Mouse (Mus musculus): ENCODE results near the gene Zmym1. TPM values are rescaled to one million over a fixed set of nuclear protein-coding genes. Genes with fewer than 3 reads are reported as not detected.

Zmym1 gene
- polyA plus RNA-seq, 1 experiment, result 1.6 TPM

DNA sequence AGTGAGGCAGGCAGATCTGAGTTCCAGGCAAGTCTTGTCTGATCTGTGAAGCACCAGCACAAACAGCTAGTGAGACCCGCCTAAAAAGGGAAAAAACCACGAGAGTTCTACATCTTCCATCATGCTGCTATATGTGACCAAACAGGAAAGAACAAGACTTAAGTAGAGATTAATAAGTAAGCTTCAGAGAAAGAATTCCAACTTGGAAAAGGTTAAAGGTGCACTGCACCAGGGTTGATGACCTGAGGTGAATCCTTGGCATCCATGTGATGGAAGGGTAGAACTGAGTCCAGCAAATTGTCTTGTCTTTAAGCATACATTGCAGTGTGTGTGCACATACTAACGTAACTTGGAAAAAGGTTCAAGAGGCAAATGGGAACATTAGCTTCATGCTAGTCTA, 23.8 kb downstream of the Zmym1 start:
- no peak overlapping the region for H3K4me3 ChIP-seq
- no peaks in the 10 kb centered on the region for H3K27me3 ChIP-seq (ENCODE audit: control insufficient read depth, insufficient read depth, insufficient read length)
- H3K36me3 ChIP-seq (ENCODE audit: control insufficient read depth, insufficient read depth), result peaks cover 73% of the 10 kb centered on the region
- H3K79me2 ChIP-seq (ENCODE audit: control insufficient read depth, insufficient read depth), result peaks cover 17% of the 10 kb centered on the region
- H3K4me2 ChIP-seq (ENCODE audit: low read depth), result no peak overlapping the region
- no peak for TF ChIP-seq CEBPB (IDR thresholded peaks at IDR 0.05; ENCODE audit: insufficient read depth, poor library complexity, severe bottlenecking)
- no peak for TF ChIP-seq MYOG (IDR thresholded peaks at IDR 0.05; ENCODE audit: control insufficient read depth in 1 of 3, insufficient read depth in 1 of 3, insufficient read length in 2 of 3, low read depth in 2 of 3)
- no peak for TF ChIP-seq TCF12 (IDR thresholded peaks at IDR 0.05; ENCODE audit: insufficient read depth, poor library complexity, severe bottlenecking)
- TF ChIP-seq TCF3 (IDR thresholded peaks at IDR 0.05; ENCODE audit: insufficient read length, low read depth), result no peak
- no peak for TF ChIP-seq MAX (IDR thresholded peaks at IDR 0.05; ENCODE audit: low read depth)
- TF ChIP-seq E2F4 (IDR thresholded peaks at IDR 0.05; ENCODE audit: insufficient read depth), result no peak
- TF ChIP-seq REST (IDR thresholded peaks at IDR 0.05; ENCODE audit: insufficient read depth, insufficient read length), result no peak
- TF ChIP-seq MYOD1 (IDR thresholded peaks at IDR 0.05; ENCODE audit: control insufficient read depth in 1 of 3, insufficient read length in 2 of 3, low read depth in 2 of 3), result no peak
- no peak for TF ChIP-seq POLR2AphosphoS2 (IDR thresholded peaks at IDR 0.05; ENCODE audit: insufficient read length, low read depth)
- no peak for TF ChIP-seq SRF (IDR thresholded peaks at IDR 0.05; ENCODE audit: control insufficient read depth, insufficient read length, low read depth)
- TF ChIP-seq POLR2A (IDR thresholded peaks at IDR 0.05; ENCODE audit: insufficient read length, low read depth), result no peak
- TF ChIP-seq USF1 (IDR thresholded peaks at IDR 0.05; ENCODE audit: low read depth), result no peak
- H3ac ChIP-seq (ENCODE audit: control insufficient read depth, insufficient read length), result no peak overlapping the region

DNA sequence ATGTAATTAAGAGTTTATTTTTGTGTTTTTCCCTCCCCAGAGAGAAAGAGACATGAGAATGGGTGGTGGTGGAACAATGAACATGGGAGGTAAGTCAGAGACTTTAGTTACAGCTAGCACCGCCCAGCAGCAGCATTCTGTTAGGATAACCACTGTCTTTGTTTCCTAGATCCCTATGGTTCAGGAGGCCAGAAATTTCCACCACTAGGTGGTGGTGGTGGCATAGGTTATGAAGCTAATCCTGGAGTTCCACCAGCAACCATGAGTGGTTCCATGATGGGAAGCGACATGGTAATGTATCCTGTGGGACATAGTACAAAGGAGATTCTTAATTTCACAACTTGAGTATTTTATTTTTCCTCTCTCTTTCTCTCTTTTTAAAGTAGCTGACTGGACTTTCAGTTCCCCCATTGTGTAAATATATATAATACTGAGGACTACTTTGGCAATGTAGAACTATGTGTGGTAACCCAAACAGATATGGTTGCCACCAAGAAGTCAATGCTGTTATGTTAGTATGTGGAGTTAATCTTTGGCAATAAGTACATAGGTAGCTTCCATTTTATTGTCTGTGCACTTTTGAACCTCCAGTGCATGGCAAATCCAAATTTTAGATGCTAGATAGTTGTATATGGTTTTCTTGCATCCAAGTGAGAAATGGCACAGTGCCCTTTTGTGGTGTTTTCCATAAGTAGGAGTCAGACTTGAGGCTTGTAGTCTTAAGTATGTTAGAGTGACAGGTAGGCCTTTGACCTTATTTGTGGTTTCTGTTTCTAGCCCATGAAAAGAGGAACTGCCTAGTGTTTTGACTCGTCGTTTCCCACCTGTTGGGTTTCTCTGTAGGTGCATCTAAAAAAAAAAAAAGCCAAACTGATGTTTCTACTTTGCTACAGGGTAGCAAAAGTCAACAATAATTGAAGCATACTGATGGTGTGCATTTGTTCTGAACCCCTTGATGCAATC, 33.4 kb downstream of the Zmym1 start:
- Histone ChIP-seq H3K4me3 (no peak overlapping the region), H3K27me3 (ENCODE audit: control insufficient read depth, insufficient read depth, insufficient read length) (no peaks in the 10 kb centered on the region), H3ac (ENCODE audit: control insufficient read depth, insufficient read length) (no peak overlapping the region), H3K4me2 (ENCODE audit: low read depth) (no peak overlapping the region), H3K79me2 (ENCODE audit: control insufficient read depth, insufficient read depth) (peaks cover 100% of the 10 kb centered on the region), H3K36me3 (ENCODE audit: control insufficient read depth, insufficient read depth) (peaks cover 74% of the 10 kb centered on the region)
- peak; percentile 23 for TF ChIP-seq POLR2AphosphoS2 (IDR thresholded peaks at IDR 0.05; ENCODE audit: insufficient read length, low read depth)
- TF ChIP-seq USF1 (IDR thresholded peaks at IDR 0.05; ENCODE audit: low read depth), result no peak
- peak; percentile 20 for TF ChIP-seq POLR2A (IDR thresholded peaks at IDR 0.05; ENCODE audit: insufficient read length, low read depth)
- TF ChIP-seq CEBPB (IDR thresholded peaks at IDR 0.05; ENCODE audit: insufficient read depth, poor library complexity, severe bottlenecking), result no peak
- no peak for TF ChIP-seq E2F4 (IDR thresholded peaks at IDR 0.05; ENCODE audit: insufficient read depth)
- TF ChIP-seq MAX (IDR thresholded peaks at IDR 0.05; ENCODE audit: low read depth), result no peak

- Histone ChIP-seq H3ac (ENCODE audit: control insufficient read depth, insufficient read length) (no peak overlapping the region), H3K4me3 (no peak overlapping the region), H3K36me3 (ENCODE audit: control insufficient read depth, insufficient read depth) (peaks cover 67% of the 10 kb centered on the region), H3K79me2 (ENCODE audit: control insufficient read depth, insufficient read depth) (peaks cover 98% of the 10 kb centered on the region), H3K27me3 (ENCODE audit: control insufficient read depth, insufficient read depth, insufficient read length) (no peaks in the 10 kb centered on the region), H3K4me2 (ENCODE audit: low read depth) (no peak overlapping the region)
- TF ChIP-seq POLR2AphosphoS2 (IDR thresholded peaks at IDR 0.05; ENCODE audit: insufficient read length, low read depth) (peak; percentile 39), MAX (IDR thresholded peaks at IDR 0.05; ENCODE audit: low read depth) (no peak), TCF12 (IDR thresholded peaks at IDR 0.05; ENCODE audit: insufficient read depth, poor library complexity, severe bottlenecking) (no peak)
These were observed 34.1 kb downstream of the Zmym1 start for GRCm38 (mm10) chr4:127026826-127027225.

DNA sequence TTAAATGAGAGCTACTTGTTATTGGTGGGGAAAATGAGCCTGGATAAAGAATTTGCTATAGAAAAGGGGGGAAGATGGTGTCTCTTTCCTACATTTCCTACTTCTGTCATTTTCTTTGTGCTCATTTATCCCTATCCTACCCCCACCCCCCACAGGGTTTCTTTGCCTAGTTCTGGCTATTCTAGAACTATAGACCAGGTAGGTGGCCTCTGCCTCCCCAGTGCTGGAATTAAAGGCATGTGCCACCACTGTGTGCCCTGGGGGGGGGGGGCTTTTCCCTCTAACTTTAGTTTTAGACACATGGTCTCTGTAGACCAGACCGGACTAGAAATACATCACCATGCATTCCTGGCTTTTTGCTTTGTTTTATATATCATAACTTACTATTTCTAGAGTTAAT, 36.7 kb downstream of the Zmym1 start:
- peak overlapping the region; percentile 68 for H3K4me3 ChIP-seq
- peaks cover 72% of the 10 kb centered on the region for H3K79me2 ChIP-seq (ENCODE audit: control insufficient read depth, insufficient read depth)
- no peaks in the 10 kb centered on the region for H3K27me3 ChIP-seq (ENCODE audit: control insufficient read depth, insufficient read depth, insufficient read length)
- H3K36me3 ChIP-seq (ENCODE audit: control insufficient read depth, insufficient read depth), result peaks cover 42% of the 10 kb centered on the region
- no peak overlapping the region for H3ac ChIP-seq (ENCODE audit: control insufficient read depth, insufficient read length)
- no peak for TF ChIP-seq MYOD1 (IDR thresholded peaks at IDR 0.05; ENCODE audit: control insufficient read depth in 1 of 3, insufficient read length in 2 of 3, low read depth in 2 of 3)
- TF ChIP-seq CEBPB (IDR thresholded peaks at IDR 0.05; ENCODE audit: insufficient read depth, poor library complexity, severe bottlenecking), result no peak
- TF ChIP-seq TCF12 (IDR thresholded peaks at IDR 0.05; ENCODE audit: insufficient read depth, poor library complexity, severe bottlenecking), result no peak
- TF ChIP-seq MAX (IDR thresholded peaks at IDR 0.05; ENCODE audit: low read depth), result no peak
- no peak for TF ChIP-seq E2F4 (IDR thresholded peaks at IDR 0.05; ENCODE audit: insufficient read depth)
- H3K4me2 ChIP-seq (ENCODE audit: low read depth), result peak overlapping the region; percentile 93

DNA sequence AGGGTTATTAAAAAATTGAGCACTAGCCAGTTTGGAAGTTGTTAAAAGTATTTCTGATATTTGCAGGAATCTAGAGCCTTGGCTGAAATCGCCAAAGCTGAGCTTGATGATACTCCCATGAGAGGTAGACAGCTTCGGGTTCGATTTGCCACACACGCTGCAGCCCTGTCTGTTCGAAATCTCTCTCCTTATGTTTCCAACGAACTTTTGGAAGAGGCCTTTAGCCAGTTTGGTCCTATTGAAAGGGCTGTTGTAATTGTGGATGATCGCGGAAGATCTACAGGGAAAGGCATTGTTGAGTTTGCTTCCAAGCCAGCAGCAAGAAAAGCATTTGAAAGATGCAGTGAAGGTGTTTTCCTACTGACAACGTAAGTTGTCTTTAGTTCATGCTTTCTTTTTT, 37.8 kb downstream of the Zmym1 start:
- H3K4me3 ChIP-seq, result peak overlapping the region; percentile 68
- peaks cover 61% of the 10 kb centered on the region for H3K79me2 ChIP-seq (ENCODE audit: control insufficient read depth, insufficient read depth)
- no peaks in the 10 kb centered on the region for H3K27me3 ChIP-seq (ENCODE audit: control insufficient read depth, insufficient read depth, insufficient read length)
- peak overlapping the region; percentile 93 for H3K4me2 ChIP-seq (ENCODE audit: low read depth)
- TF ChIP-seq SRF (IDR thresholded peaks at IDR 0.05; ENCODE audit: control insufficient read depth, insufficient read length, low read depth) (no peak), E2F4 (IDR thresholded peaks at IDR 0.05; ENCODE audit: insufficient read depth) (no peak), MAX (IDR thresholded peaks at IDR 0.05; ENCODE audit: low read depth) (no peak)
- peaks cover 32% of the 10 kb centered on the region for H3K36me3 ChIP-seq (ENCODE audit: control insufficient read depth, insufficient read depth)
- peak overlapping the region; percentile 95 for H3ac ChIP-seq (ENCODE audit: control insufficient read depth, insufficient read length)

Data from myocyte (in vitro differentiated cells).